Mouse (Mus musculus): ENCODE results near the gene Dtx2. TPM values are rescaled to one million over a fixed set of nuclear protein-coding genes. Genes with fewer than 3 reads are reported as not detected.

Gene Dtx2
- total RNA-seq, 2 experiments from 2014 or later = 7.9 to 8.0 TPM

DNA sequence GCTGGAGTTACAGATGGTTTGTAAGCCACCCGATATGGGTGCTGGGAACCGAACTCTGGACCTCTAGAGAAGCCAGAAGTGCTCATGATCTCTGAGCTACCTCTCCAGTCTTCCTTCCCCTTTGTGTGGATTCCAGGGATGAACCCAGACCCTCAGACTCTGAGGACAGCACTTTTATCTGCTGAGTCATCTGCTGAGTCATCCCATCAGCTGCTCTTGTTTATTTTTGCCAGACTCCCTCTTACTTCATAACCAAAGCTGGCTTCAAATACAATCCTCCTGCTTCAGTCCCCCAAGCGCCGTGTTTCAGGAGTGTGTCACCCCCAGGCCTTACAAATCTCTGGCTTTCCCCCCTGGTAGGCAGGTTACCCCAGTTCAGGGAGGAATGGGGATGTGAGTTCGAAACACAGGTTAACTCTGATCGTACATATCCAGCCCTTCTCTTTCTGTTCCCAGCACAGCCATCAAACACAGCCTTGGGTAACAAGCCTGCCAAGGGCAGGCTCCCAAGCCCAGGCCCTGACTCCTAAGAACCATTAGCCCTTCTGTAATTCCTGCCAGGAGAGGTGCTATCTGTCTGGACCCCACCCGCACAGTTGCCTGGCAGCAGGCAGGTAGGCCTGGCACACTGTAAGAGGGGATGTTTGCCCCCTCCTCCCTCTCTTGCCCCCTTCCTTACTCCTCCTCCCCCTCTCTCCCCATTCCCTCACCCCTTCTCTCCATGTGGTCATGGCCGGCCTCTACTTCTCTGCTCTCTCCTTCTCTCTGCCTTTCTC, 18.5 kb upstream of the Dtx2 start:
- no peak for DNase-seq

- DNase-seq = no peak
These were observed 15.2 kb upstream of the Dtx2 start for GRCm38 (mm10) chr5:135979381-135979780.

- no peak for DNase-seq
These were observed 14.7 kb upstream of the Dtx2 start, which contains the start of gene Zp3 for GRCm38 (mm10) chr5:135979904-135980303. Zp3 (plus strand) TSS chr5:135980099.

DNA sequence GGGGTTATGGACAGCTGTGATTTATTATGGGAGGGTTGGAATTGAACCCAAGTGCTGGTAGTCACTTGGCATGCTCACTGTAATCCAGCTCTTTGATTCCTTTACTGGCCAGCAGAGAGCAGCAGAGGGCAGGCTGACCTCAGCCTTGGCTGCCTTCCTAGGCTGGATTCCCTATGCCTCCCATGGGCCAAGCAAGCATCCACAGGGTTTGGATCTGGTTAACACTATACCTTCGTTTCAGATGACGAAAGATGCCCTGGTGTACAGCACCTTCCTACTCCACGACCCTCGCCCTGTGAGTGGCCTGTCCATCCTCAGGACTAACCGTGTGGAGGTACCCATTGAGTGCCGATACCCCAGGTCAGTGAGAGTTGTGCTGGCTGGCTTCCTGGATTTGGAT, 12.2 kb upstream of the Dtx2 start:
- no peak for DNase-seq

DNA sequence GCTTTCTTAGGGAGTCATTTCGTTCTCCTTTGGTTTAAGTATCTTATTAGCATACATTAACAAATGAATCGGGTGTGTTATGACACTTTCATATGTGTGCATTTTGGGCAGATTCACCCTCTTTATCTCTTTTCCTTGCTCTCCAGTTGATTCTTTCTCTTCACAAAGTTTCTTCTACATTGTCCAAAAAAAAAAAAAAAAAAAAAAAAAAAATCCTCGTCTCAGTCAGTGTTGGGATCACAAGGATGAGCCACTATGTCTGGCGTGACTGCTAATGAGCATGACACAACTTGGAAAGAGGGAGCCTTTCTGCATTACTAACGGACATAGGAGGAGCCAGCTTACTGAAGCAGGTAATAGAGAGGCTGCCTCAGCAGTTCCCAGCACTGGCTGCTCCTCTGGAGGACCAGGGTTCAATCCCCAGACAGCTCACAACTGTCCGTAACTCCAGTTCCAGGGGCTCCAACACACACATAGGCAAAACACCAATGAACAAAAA, 10.0 kb upstream of the Dtx2 start:
- no peak for DNase-seq

DNA sequence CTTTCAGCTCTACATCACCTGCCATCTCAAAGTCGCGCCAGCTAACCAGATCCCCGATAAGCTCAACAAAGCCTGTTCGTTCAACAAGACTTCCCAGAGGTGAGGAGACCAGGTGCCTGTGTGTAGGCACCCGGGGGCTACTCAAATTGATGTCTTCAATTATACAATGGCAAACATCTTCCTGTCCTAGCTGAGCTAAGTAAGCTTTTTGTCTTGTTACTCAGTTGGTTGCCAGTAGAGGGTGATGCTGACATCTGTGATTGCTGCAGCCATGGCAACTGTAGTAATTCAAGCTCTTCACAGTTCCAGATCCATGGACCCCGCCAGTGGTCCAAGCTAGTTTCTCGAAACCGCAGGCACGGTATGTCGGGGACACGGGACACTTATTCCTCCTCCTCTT, 7.4 kb upstream of the Dtx2 start:
- peak in 1 of 2 experiments; percentile 16 for DNase-seq

DNA sequence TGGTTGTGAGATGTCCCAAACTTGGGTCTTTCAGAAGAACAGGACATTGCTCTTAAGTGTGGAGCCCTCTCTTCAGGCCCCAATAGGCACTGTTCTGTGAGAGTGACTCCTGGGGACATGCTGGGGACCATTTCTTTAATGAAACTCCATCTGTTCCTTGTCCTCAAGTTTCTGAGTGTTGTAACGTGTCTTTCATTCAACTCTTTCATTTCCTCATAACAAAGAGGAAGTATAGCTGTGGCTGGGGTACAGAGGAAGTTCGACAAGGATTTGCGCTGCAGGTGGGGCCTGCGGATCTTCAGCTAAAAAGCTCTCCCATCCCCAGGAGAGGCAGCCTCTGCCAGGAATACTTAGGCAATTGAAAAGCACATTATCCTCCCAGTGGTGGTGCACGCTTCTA, 4.0 kb upstream of the Dtx2 start:
- DNase-seq = no peak

DNA sequence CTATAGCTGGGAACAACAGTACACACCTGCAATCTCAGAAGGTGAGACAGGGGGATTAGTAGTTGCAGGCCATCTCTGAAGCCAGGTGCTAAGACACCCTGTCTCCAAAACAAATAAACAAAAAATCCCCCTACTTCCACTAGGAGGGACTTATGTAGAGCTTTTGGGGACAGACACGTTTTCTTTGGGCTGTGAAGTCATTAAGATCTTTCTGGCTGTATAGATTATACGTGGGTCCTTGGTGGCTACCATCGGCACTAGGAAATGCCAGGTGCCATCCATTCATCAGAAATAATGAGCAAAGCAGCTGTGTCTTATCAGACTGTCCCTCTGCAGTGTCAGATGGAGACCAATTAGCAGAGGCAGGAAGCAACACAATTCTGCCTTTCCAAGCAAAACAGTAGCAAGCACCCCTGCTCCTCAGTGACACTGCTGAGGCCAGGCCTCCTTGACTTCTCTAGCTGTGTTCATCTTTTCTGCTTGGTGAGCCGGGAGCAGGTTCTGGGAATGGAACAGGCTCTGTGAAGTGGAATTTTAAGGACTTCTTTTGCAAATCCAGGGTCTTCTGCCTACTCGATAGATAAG, 1.1 kb upstream of the Dtx2 start:
- DNase-seq = no peak

GRCm38 (mm10) chr5:135994335-135994724, 270 bp upstream of the Dtx2 start:
- DNase-seq = no peak

GRCm38 (mm10) chr5:135996162-135996561, 1.6 kb downstream of the Dtx2 start:
- no peak for DNase-seq

DNA sequence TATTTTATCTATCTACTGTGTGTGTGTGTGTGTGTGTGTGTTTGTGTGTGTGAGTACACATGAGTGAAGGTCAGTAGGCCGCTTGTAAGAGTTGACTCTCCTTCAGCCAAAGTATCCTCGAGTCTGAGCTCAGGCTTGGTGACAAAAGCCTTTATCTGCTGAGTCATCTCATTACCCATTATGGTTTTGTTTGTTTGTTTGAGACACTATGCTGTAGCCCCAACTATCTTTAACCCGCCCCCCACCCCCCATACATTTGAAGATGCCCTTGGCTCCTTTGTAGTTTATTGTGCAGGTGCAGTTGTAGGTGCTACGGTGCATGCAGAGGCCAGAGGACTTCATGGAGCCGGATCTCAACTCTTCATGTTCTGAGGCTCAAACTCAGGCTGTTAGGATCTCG, 6.6 kb downstream of the Dtx2 start:
- DNase-seq = no peak

- DNase-seq = no peak
These were observed 7.7 kb downstream of the Dtx2 start for GRCm38 (mm10) chr5:136002325-136002724.

DNA sequence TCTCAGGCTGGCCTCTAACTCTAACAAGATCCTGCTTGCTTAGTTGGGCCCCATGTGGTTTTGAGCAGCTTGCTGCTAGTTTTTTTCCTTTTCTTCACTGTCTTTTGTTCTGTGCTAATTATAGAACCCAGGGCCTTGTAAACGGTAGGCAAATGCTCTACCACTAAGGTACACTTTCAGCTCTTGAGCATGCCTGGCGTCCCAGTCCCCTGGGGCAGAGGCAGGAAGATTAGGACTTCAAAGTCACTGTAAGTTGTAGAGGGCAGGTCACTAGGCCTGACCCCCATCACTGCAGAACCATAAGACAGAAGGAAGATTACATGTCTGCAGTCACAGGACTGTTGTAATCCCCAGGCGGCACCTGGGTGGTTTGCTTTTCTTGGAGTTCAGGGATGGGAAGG, 8.2 kb downstream of the Dtx2 start:
- DNase-seq = no peak

GRCm38 (mm10) chr5:136004537-136004936, 9.9 kb downstream of the Dtx2 start:
- DNase-seq = no peak

- no peak for DNase-seq
These were observed 13.1 kb downstream of the Dtx2 start for GRCm38 (mm10) chr5:136007745-136008144.

GRCm38 (mm10) chr5:136014877-136015276, 20.3 kb downstream of the Dtx2 start:
- no peak for DNase-seq

DNA sequence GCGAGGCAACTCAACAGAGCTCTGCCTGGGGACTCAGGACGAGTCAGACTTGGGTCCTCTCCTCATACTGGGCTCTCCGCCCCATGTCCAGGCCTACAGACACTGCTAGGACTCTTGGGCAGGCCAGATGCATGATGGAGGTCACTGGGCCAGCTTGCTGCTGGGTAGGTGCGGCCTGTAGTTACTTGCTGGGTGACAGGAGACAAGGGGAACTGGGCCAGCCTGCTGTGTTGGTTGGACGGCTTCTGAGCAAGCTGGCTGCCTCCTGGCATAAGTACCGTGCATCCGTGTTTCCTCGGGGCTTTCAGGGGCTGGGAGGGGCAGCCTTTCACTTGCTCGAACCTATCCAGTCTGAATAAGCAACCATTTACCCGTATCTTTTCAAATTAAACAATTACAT, 21.0 kb downstream of the Dtx2 start:
- DNase-seq = no peak

DNA sequence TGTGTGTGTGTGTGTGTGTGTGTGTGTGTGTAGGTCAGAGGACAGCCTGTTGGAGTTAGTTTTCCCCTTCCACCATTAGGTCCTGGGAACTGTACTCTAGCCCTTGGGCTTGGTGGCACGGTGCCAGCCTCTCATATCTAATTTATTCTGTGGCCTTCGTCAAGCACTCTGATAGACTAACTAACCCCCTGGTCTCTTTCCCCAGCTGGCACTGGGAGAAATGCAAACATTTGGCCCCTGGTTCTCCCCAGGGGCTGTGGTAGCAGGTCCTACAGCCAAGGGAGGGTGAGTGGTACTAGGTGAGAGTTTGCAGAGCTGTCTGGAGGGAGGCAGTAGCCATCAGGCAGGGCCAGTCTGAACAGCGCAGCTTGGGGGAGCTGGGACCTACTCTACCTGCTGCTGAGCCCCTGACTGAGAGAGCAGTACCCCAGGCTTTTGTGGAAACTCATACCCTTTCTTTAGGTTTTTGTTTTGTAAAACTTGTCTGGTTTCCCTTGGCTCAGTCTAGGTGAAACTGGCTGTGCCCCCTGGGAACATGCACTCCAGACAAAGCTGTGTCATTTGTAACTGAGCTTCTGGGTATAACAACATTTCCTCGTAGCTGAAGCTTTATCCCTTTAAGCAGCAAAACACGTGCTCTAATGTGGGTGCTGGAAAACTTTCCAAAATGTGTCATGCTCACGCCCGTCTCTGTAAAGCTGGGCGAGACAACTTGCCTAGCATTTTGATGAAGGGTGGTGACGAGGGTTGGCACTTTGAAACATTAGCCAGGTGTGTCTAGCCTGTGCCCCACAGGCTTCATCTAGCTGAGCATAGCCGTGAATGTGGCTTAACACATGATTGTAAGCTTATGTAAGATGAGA, 21.6 kb downstream of the Dtx2 start:
- no peak for DNase-seq

- no peak for DNase-seq
These were observed 22.7 kb downstream of the Dtx2 start for GRCm38 (mm10) chr5:136017262-136017661.

GRCm38 (mm10) chr5:136018726-136019125, 24.1 kb downstream of the Dtx2 start:
- DNase-seq = no peak

DNA sequence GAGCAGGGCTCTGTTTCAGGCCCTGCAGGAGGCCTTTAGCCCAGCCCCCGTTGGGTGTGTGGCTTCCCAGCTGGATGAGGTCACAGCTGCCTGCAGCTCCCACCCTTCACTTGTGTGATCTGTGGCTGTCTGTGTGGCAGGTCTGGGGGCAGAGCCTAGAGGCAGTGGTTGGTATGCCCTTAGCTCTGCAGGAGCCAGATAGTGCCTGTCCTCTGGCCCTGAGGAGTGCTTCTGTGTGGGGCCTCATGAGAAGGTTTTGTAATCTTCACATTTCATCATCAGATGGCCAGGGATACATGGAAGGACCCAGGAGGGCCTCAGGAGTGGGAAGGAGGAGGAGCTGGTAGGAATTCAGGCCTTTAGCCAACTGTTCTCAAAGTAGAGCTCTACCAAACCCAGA, 25.3 kb downstream of the Dtx2 start:
- DNase-seq = no peak

DNA sequence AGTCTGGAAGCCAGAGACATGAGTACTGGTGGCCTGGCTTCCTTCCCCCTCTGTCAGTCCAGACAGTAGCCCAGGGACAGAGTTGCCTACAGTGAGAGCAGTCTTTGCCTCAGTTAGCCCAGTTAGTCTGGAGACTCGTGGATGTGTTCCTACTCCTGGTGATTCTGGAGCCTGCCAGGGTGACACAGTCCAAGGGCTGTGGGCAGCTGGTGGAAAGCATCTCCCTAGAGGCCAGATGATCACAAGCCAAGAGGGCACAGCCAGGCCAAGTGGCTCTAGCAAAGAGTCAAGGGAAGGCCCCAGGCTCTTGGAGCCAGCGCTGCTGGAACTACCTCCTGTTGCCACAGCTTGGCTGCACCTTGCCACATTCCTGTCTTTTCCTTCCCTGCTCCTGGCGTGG, 31.1 kb downstream of the Dtx2 start:
- DNase-seq = no peak

GRCm38 (mm10) chr5:136026859-136027258, 32.3 kb downstream of the Dtx2 start:
- no peak for DNase-seq
